Mouse (Mus musculus) kidney, adult 2 months (tissue): Measurements from ENCODE around the gene Tmem199.

ENCODE experiments used
- CTCF ChIP-seq: fragments of 200-500 bp; conservative IDR thresholded peaks from 2 replicates; pipeline ENCODE4 v1.5.1; 2011; ENCODE audit warnings: low read depth, mild to moderate bottlenecking, control low read depth, low read length, moderate library complexity, mixed read lengths; ENCODE audit not compliant: insufficient read depth, insufficient read length
- POLR2A ChIP-seq: fragments of 200-500 bp; IDR thresholded peaks from one replicate; pipeline ENCODE4 v1.6.1; 2011; ENCODE audit warnings: low read depth, low read length, control low read depth

DNA sequence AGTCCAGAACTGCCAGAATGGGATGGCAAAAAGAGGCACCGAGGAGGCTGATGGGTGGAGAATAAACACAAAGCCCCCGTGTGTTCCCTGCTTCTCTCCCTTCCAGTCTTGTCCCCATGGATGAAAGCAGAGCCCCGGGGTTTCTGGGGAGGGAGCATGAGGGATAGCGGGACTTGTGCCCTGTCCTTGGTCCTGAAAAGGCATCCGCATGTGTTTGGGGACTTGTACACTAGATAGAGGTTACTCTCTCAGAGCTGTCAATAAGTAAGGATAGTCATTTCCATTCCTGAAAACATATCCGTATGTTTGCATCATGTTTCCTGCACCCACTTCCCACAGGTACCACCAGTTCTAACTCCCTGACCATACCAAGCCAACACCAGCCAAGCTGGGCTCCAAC lies 16.1 kb downstream of the Tmem199 start:
- TF ChIP-seq CTCF (no peak), POLR2A (no peak)
